Mouse (Mus musculus) left cerebral cortex, adult 11 months (tissue): ENCODE measurements at regions not wholly inside any gene's neighbourhood (a gene's known extent, or its start where the extent isn't known, plus 50 kb on each side); places are given as distances from the start of the nearest gene placed in this dataset.

Source experiments
- DNase-seq: peaks from one replicate; pipeline ENCODE4 v3.0.0; 2022; ENCODE audit warnings: low spot score

- no peak for DNase-seq
These were observed 138.2 kb upstream of the 4931429L15Rik start for GRCm38 (mm10) chr9:46457945-46458344.

- no peak for DNase-seq
These were observed 135.2 kb upstream of the 4931429L15Rik start for GRCm38 (mm10) chr9:46454807-46455610.

GRCm38 (mm10) chr9:46443191-46444095, 123.7 kb upstream of the 4931429L15Rik start:
- no peak for DNase-seq

GRCm38 (mm10) chr9:46442739-46443181, 123.0 kb upstream of the 4931429L15Rik start:
- no peak for DNase-seq

- DNase-seq = no peak
These were observed 120.4 kb upstream of the 4931429L15Rik start for GRCm38 (mm10) chr9:46440226-46440625.

GRCm38 (mm10) chr9:46434700-46435099, 114.9 kb upstream of the 4931429L15Rik start:
- peak; percentile 67 for DNase-seq

GRCm38 (mm10) chr9:46433716-46434115, 113.9 kb upstream of the 4931429L15Rik start:
- DNase-seq = no peak

GRCm38 (mm10) chr9:46431053-46431452, 111.3 kb upstream of the 4931429L15Rik start:
- no peak for DNase-seq

- DNase-seq = no peak
These were observed 103.6 kb upstream of the 4931429L15Rik start for GRCm38 (mm10) chr9:46423184-46423967.

GRCm38 (mm10) chr9:46421688-46422274, 102.0 kb upstream of the 4931429L15Rik start:
- no peak for DNase-seq

- no peak for DNase-seq
These were observed 91.9 kb upstream of the 4931429L15Rik start for GRCm38 (mm10) chr9:46411686-46412085.

GRCm38 (mm10) chr9:46408776-46409175, 89.0 kb upstream of the 4931429L15Rik start:
- DNase-seq = no peak

- no peak for DNase-seq
These were observed 86.8 kb upstream of the 4931429L15Rik start for GRCm38 (mm10) chr9:46406606-46407005.

- no peak for DNase-seq
These were observed 76.8 kb upstream of the 4931429L15Rik start for GRCm38 (mm10) chr9:46396591-46396990.

- DNase-seq = no peak
These were observed 75.5 kb upstream of the 4931429L15Rik start for GRCm38 (mm10) chr9:46395156-46395765.

GRCm38 (mm10) chr9:46394239-46394638, 74.5 kb upstream of the 4931429L15Rik start:
- no peak for DNase-seq

- DNase-seq = no peak
These were observed 73.0 kb upstream of the 4931429L15Rik start for GRCm38 (mm10) chr9:46392641-46393321.

- no peak for DNase-seq
These were observed 70.0 kb upstream of the 4931429L15Rik start for GRCm38 (mm10) chr9:46389741-46390140.

- DNase-seq = no peak
These were observed 69.2 kb upstream of the 4931429L15Rik start for GRCm38 (mm10) chr9:46388677-46389676.
